Mouse (Mus musculus) bone marrow macrophage, adult 2 months (primary cell): ENCODE data around the gene Haspin. TPM values are rescaled to one million over a fixed set of nuclear protein-coding genes. Genes with fewer than 3 reads are reported as not detected.

Source experiments
- H3K27ac ChIP-seq: 2 replicates; pipeline ENCODE4 v1.5.1; 2012; ENCODE audit warnings: low read depth, low read length; ENCODE audit not compliant: insufficient read depth
- H3K4me1 ChIP-seq: 2 replicates; pipeline ENCODE4 v1.6.1; 2012; ENCODE audit warnings: low read length; ENCODE audit not compliant: control insufficient read depth, insufficient read depth
- H3K4me3 ChIP-seq: 2 replicates; pipeline ENCODE4 v1.5.1; 2012; ENCODE audit warnings: mild to moderate bottlenecking, low read length, moderate library complexity; ENCODE audit not compliant: insufficient read depth
- CTCF ChIP-seq: IDR thresholded peaks from 2 replicates; pipeline ENCODE4 v1.5.1; 2012; ENCODE audit warnings: low read depth, mild to moderate bottlenecking, low read length, moderate library complexity
- POLR2A ChIP-seq: IDR thresholded peaks from 2 replicates; pipeline ENCODE4 v1.6.1; 2012; ENCODE audit warnings: mild to moderate bottlenecking, low read depth, low read length, borderline replicate concordance
- polyA plus RNA-seq: library from polyadenylated mRNA; stranded (reverse); fragments of >200 nt; gene quantifications from 2 replicates; pipeline ENCODE4 v1.2.4, GENCODE M21; 2012; ENCODE audit not compliant: missing spikeins, insufficient read depth, insufficient read length

The Haspin gene
- polyA plus RNA-seq, 1 experiment: 8.7 TPM

DNA sequence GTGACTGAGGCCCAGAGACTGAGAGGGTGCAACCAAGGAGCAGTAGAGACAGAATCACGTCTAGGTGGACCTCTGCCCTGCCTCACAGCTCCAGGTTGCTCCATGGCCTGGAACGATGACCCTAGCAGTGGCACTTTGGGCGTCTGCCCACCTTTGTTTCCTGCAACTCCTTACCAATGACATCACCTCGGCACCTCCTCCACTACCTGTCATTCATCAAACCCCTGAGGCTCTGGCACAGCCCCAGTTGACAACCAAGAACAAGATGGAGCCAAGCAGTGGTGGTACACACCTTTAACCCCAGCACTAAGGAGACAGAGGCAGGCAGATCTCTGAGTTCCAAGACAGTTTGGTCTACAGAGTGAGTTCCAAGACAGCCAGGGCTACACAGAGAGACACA, 46.0 kb downstream of the Haspin start:
- peaks cover 27% of the 10 kb centered on the region for H3K4me1 ChIP-seq
- TF ChIP-seq CTCF (no peak), POLR2A (no peak)
- H3K4me3 ChIP-seq: no peak overlapping the region

GRCm38 (mm10) chr11:73090826-73091225, 47.3 kb downstream of the Haspin start:
- peaks cover 24% of the 10 kb centered on the region for H3K4me1 ChIP-seq
- H3K27ac ChIP-seq: no peak overlapping the region
- no peak for TF ChIP-seq CTCF
- no peak for TF ChIP-seq POLR2A
- H3K4me3 ChIP-seq: no peak overlapping the region

More for the DNA sequence above, 46.0 kb downstream of the Haspin start:
- H3K27ac ChIP-seq: no peak overlapping the region

GRCm38 (mm10) chr11:73090283-73090682, 47.8 kb downstream of the Haspin start, which contains the start of gene Itgae:
Gene Itgae, plus strand, starts transcription at chr11:73090583.
- Histone ChIP-seq H3K27ac (no peak within 1 kb of the TSS), H3K4me3 (no peak within 1 kb of the TSS), H3K4me1 (peaks cover 21% of the 10 kb centered on the region)
- TF ChIP-seq POLR2A: no peak
- TF ChIP-seq CTCF: no peak

GRCm38 (mm10) chr11:73087700-73088480, 50.2 kb downstream of the Haspin start:
- TF ChIP-seq POLR2A (no peak), CTCF (no peak)
- no peak overlapping the region for H3K27ac ChIP-seq
- peaks cover 31% of the 10 kb centered on the region for H3K4me1 ChIP-seq
- no peak overlapping the region for H3K4me3 ChIP-seq

Other genes with a start within 250 kb of the Haspin start
- gene Atp2a3, start 177.1 kb downstream of the Haspin start, polyA plus RNA-seq: 6.7 TPM in 2 replicates
- gene P2rx1, start 139.2 kb downstream of the Haspin start, polyA plus RNA-seq: 0.39 TPM in 1 of 2 replicates, not detected in the other
- not detected in 2 replicates for gene Camkk1, start 119.3 kb downstream of the Haspin start, polyA plus RNA-seq
- 6.2 and 6.4 TPM in 2 replicates for gene Ncbp3, start 90.5 kb downstream of the Haspin start, polyA plus RNA-seq
- gene Itgae, start 47.7 kb downstream of the Haspin start, polyA plus RNA-seq: not detected in 2 replicates
- gene P2rx5, start 22.1 kb upstream of the Haspin start, polyA plus RNA-seq: not detected in 2 replicates
- 41.3 and 43.1 TPM in 2 replicates for gene Emc6, start 38.7 kb upstream of the Haspin start, polyA plus RNA-seq
- gene Tax1bp3, start 38.8 kb upstream of the Haspin start, polyA plus RNA-seq: 35.4 and 37.3 TPM in 2 replicates
- gene Ctns, start 60.7 kb upstream of the Haspin start, polyA plus RNA-seq: 48.2 and 49.7 TPM in 2 replicates
- 3.3 and 4.0 TPM in 2 replicates for gene Shpk, start 61.2 kb upstream of the Haspin start, polyA plus RNA-seq
- gene Trpv1, start 96.0 kb upstream of the Haspin start, polyA plus RNA-seq: not detected in 2 replicates
- not detected in 2 replicates for gene Trpv3, start 129.1 kb upstream of the Haspin start, polyA plus RNA-seq
- gene Aspa, start 191.3 kb upstream of the Haspin start, polyA plus RNA-seq: 0.25 TPM in 1 of 2 replicates, not detected in the other
- gene Gm49340, start 191.4 kb upstream of the Haspin start, polyA plus RNA-seq: not detected in 2 replicates
- gene Spata22, start 191.4 kb upstream of the Haspin start, polyA plus RNA-seq: not detected in 2 replicates
- gene Olfr20, start 212.5 kb upstream of the Haspin start, polyA plus RNA-seq: not detected in 2 replicates
- not detected in 2 replicates for gene Olfr376, start 233.0 kb upstream of the Haspin start, polyA plus RNA-seq